Mouse (Mus musculus): ENCODE results near the gene Pdilt. TPM values are rescaled to one million over a fixed set of nuclear protein-coding genes. Genes with fewer than 3 reads are reported as not detected.

Gene Pdilt
- total RNA-seq, 2 experiments from 2014 or later, result 0.22 TPM; not detected in 1

GRCm38 (mm10) chr7:119513056-119513455 lies 10.2 kb downstream of the Pdilt start:
- DNase-seq (ENCODE audit: low spot score in 2 of 2), result no peak

GRCm38 (mm10) chr7:119511143-119511542 lies 12.1 kb downstream of the Pdilt start:
- no peak for DNase-seq (ENCODE audit: low spot score in 2 of 2)

GRCm38 (mm10) chr7:119490041-119490780 lies 33.1 kb downstream of the Pdilt start:
- DNase-seq (ENCODE audit: low spot score in 2 of 2), result no peak

DNA sequence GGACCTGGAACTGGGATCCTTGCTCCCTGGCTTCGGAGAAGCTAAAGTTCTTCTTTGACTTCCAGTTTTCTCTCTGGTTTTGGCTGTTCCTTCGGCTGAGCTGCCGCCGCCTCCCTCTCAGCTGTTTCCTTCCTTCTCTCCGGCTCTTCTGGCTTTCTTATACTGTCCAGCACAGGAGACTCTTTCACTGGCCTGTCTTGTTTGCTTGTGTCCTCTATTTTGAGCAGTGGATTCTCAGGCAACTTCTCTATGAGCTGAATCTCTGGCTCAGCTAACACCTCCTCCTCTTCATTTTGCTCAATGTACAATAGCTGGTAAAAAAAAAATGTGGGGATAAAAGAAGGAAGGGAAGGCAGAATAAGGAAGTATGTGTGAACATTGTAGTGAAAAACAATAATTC lies 36.6 kb downstream of the Pdilt start:
- no peak for DNase-seq (ENCODE audit: low spot score in 2 of 2)

GRCm38 (mm10) chr7:119484154-119484553 lies 39.1 kb downstream of the Pdilt start:
- DNase-seq (ENCODE audit: low spot score in 2 of 2), result no peak

- no peak for DNase-seq (ENCODE audit: low spot score in 2 of 2)
Measured at GRCm38 (mm10) chr7:119479256-119479655, 44.0 kb downstream of the Pdilt start, which contains the start of gene Umod. Umod (minus strand) TSS chr7:119479282.

- no peak for DNase-seq (ENCODE audit: low spot score in 2 of 2)
Measured at GRCm38 (mm10) chr7:119476500-119477389, 46.5 kb downstream of the Pdilt start.

DNA sequence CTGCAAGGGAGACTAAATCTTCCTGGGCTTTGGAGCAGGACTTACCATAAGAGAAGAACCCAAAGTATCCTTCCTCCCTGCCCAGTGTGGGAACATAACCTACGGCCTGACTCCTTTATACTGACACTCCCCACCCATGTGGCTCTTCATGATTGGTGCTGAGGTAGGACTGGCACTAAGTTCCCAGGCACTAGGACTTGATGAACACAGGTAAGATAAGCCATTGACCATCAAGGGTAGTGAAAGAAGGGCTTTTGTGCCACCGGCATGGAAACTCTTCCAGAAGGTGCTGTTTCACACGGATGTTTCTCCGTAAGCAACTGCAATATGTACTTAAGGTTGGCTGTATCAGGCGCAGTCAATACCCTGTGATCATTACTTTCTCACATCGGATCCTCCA lies 64.1 kb downstream of the Pdilt start, which contains the start of gene Gp2:
TSS of gene Gp2 (minus strand) at position 101 of the 400 bp plus-strand sequence.
- DNase-seq (ENCODE audit: low spot score in 2 of 2), result no peak

- no peak for DNase-seq (ENCODE audit: low spot score in 2 of 2)
Measured at GRCm38 (mm10) chr7:119454192-119454591, 69.1 kb downstream of the Pdilt start.

- no peak for DNase-seq (ENCODE audit: low spot score in 2 of 2)
Measured at GRCm38 (mm10) chr7:119443849-119444248, 79.4 kb downstream of the Pdilt start.

- no peak for DNase-seq (ENCODE audit: low spot score in 2 of 2)
Measured at GRCm38 (mm10) chr7:119441938-119442337, 81.4 kb downstream of the Pdilt start.

Other genes with a start within 250 kb of the Pdilt start
- 10 to 100 TPM in 1 of 2 experiments, not detected in 1; 31.7 TPM for gene Gp2, start 64.2 kb downstream of the Pdilt start, total RNA-seq (2021)
- gene Umod, start 44.2 kb downstream of the Pdilt start, total RNA-seq (2021), result 10 to 100 TPM in 1 of 2 experiments, under 1 TPM in 1; 0.51 to 16.2 TPM
- gene Acsm5, start 4.0 kb downstream of the Pdilt start, total RNA-seq (2021), result 1 to 10 TPM; 3.8 to 5.0 TPM
- 10 to 100 TPM in 1 of 2 experiments, under 1 TPM in 1; 0.87 to 15.2 TPM for gene Acsm2, start 30.9 kb upstream of the Pdilt start, total RNA-seq (2021)
- 1 to 10 TPM; 3.5 to 9.0 TPM for gene Acsm1, start 83.5 kb upstream of the Pdilt start, total RNA-seq (2021)
- not detected for gene Acsm4, start 166.5 kb upstream of the Pdilt start, total RNA-seq (2021)
- 10 to 100 TPM; 42.3 to 47.5 TPM for gene Thumpd1, start 197.3 kb upstream of the Pdilt start, total RNA-seq (2021)
- gene Acsm3, start 237.4 kb upstream of the Pdilt start, total RNA-seq (2021), result 10 to 100 TPM; 12.9 to 13.5 TPM